Mouse (Mus musculus): ENCODE data around the gene Acsl3.

- no peak for TF ChIP-seq CTCF (IDR thresholded peaks at IDR 0.05; ENCODE audit: low read depth)
- no peak for TF ChIP-seq EP300 (IDR thresholded peaks at IDR 0.05; ENCODE audit: low read depth)
Observed at GRCm38 (mm10) chr1:78642197-78642596, 15.4 kb upstream of the Acsl3 start.
